Mouse (Mus musculus): Measurements from ENCODE around the gene Tyro3.

The Tyro3 gene

GRCm38 (mm10) chr2:119846929-119847328, 49.4 kb downstream of the Tyro3 start:
- peak; percentile 4 to 33 for DNase-seq (ENCODE audit: inconsistent age in 2 of 2, low spot score in 1 of 2)

- DNase-seq (ENCODE audit: inconsistent age in 2 of 2, low spot score in 1 of 2), result no peak
Observed at GRCm38 (mm10) chr2:119853811-119854210, 56.3 kb downstream of the Tyro3 start.

- no peak for DNase-seq (ENCODE audit: inconsistent age in 2 of 2, low spot score in 1 of 2)
Observed at GRCm38 (mm10) chr2:119855310-119855850, 57.8 kb downstream of the Tyro3 start.

GRCm38 (mm10) chr2:119857341-119857740, 59.8 kb downstream of the Tyro3 start:
- no peak for DNase-seq (ENCODE audit: inconsistent age in 2 of 2, low spot score in 1 of 2)

- no peak for DNase-seq (ENCODE audit: inconsistent age in 2 of 2, low spot score in 1 of 2)
Observed at GRCm38 (mm10) chr2:119864484-119864883, 67.0 kb downstream of the Tyro3 start.
